Mouse (Mus musculus) gastrocnemius, postnatal 10 days (tissue): ENCODE data around the gene Fam221b. TPM values are rescaled to one million over a fixed set of nuclear protein-coding genes. Genes with fewer than 3 reads are reported as not detected.

ENCODE experiments used
- DNase-seq: peaks from one replicate; pipeline ENCODE4 v3.0.0; 2021; ENCODE audit warnings: mixed read lengths
- total RNA-seq, 2 experiments: library from RNA; stranded (reverse); gene quantifications; 2 replicates each; pipeline ENCODE4 v1.2.3; 2021

Fam221b gene
- total RNA-seq, 2 experiments from 2014 or later = 0.18 to 0.26 TPM

DNA sequence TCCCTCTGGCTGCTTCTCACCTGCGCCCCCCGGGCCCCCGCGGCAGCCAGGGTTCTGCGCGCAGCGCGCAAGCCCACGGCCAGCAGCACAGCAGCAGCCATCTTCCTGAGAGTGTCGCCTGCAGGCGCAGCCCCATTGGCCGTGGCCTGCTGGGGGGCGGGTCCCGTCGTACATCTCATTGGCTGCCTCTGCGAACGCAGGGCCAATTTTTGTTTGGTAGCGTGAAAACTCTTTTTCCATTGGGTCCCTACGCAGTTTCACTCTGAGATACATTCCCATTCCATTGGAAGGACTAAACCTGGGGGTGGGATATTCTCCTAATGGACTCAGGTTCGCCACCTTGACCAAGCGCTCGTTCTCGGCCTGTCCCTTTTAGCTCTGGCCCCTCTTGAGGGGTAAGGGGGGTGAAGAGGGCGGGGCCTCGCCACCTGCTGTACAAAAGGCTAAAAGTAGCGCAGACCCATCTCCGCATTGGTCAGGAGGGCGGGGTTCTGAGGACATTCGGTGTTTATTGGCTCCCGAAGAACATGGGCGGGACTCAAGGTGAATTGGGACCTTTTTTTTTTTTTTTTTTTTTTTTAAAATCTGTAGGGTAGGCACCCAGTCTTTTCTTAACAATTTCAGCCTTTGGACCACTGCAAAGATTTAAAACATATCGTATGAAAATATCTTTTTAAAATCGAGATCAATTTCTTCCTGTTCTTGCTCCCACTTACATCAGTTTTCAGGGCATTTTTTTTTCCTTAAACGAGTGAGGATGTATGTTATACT, 12.4 kb downstream of the Fam221b start, which contains the start of gene Hint2:
Gene Hint2 (minus strand): TSS at position 128 of the 771 bp plus-strand sequence.
- peak; percentile 90 for DNase-seq

GRCm38 (mm10) chr4:43655656-43656338, 13.1 kb downstream of the Fam221b start:
- DNase-seq = no peak

- no peak for DNase-seq
Measured at GRCm38 (mm10) chr4:43653161-43654015, 15.6 kb downstream of the Fam221b start, which contains the start of gene Spag8. Spag8 (minus strand) TSS chr4:43653594.

DNA sequence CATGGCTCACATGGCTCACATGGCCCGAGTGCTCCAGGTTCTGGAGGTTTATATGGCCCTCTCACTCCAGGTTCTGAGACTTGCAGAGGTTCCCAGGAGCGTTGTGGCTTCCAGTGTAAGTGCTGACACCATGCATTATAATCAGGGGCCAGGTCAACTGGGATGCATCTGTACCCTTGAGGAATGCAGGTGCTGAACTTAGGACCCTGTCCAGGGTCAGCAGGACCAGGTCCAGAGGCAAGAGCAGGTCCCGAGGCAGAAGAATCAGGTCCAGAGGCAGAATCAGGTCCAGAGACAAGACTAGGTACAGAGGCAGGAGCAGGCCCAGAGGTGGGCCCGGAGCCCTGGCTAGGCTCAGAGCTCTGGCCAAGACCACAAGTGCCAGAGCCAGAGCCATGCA, 16.2 kb downstream of the Fam221b start:
- DNase-seq = no peak

- no peak for DNase-seq
Measured at GRCm38 (mm10) chr4:43649783-43650182, 19.2 kb downstream of the Fam221b start.

DNA sequence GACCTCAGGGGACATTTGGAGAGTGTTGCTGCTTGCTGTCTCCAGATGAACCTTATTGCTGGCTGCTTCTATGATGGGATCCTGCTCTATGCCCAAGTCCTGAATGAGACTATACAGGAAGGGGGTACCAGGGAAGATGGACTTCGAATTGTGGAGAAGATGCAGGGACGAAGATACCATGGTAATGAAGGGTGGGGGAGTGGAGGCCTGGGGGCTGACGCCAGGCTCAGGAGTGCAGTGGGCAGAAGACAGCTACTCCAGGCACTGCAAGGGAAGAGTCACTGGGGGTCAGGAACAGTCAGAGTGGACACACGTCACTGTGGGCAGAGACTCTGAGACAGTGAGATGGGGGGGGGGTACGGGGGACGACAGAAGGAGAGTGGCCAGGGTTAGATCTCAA, 28.5 kb downstream of the Fam221b start:
- no peak for DNase-seq

DNA sequence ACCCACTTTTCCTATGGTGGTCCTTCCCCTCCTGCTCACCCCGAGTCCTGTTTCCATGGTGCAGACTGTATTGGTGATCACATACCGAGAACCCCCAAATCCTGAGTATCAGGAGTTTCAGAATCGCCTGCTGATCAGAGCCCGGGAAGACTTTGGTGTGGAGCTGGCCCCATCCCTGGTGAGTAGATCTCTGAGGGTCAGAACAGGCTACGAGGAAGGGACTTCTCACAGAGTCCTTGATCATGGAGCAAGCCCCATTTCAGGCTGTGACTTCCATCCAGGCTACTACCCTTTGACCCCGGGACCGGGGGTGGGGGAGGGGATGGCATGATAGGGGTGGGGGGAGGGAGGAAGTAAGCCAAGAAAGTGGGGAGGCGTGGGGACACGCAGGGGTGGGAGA, 28.9 kb downstream of the Fam221b start:
- no peak for DNase-seq

GRCm38 (mm10) chr4:43636751-43637150, 32.2 kb downstream of the Fam221b start:
- no peak for DNase-seq

DNA sequence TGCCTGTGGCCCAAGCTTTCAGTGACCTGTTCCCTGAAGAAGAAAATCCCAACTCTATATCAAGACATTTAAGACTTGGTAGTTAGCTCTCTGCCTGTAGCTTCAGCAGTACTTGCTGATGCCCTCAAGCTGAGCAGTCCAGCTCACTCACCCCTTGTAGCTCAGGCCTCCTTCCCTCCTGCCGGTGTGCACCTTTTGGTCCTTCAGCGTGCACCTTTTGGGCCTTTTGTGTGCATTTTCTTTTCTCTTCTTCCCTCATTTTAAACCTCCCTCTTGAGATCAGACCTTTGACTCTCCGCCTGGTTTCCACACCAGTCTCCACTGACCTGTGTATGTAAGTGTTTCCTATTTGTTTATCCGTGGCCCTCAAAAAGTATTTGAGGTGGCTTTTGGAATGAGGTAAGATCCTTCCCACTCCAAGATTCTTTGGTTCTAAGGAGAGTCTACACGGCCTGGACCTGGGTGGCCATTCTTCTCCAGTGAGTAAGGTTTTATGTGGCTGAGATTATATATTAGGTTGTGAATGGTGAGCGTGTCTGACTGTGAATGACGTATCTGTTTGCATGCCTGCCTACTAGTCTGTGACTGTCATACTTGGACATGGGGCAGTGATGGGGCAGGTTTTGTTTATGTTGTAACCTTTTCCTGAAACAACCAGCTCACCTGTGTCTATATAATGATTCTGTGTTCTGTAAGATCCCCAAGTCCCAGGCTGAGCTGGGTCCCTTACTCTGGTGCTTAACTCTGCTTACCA, 34.1 kb downstream of the Fam221b start:
- DNase-seq = no peak

DNA sequence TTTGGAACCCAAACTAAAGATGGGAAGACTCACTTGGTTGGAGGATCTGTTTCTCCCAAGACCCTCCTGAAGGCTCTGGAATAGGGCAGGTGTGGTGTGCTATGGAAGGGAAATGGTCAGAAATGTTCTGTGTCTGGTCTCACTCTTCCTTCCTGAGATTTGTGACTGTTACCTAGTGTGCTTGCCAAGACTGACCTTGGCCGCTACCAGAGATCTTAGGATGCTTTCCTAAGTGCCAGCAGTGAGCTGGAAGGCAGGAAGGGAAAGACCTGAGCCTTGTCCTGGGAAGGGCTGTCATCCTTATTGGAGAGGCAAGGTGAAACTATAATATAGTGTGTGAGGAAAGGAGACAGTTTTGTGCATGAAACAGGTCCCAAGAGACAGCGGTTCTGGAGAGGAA, 35.2 kb downstream of the Fam221b start:
- DNase-seq = no peak

DNA sequence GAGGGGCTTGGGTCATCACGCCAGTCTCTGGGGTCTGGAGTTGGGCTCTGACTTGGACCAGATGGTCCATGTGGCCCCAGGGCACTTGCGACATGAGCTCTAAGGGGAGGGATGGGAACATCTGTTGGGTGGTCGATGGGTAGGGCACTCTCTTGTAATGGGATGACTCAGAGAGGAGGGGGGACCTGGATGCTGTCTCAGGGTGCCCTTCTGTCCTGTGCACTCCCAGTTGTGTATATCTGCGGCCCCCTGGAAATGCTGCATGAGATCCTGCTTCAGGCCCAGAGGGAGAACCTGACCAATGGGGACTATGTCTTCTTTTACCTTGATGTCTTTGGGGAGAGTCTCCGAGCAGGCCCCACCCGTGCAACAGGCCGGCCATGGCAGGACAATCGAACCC, 35.6 kb downstream of the Fam221b start:
- DNase-seq = no peak

GRCm38 (mm10) chr4:43631956-43632920, 36.7 kb downstream of the Fam221b start:
- DNase-seq = peak; percentile 37

GRCm38 (mm10) chr4:43631046-43631955, 37.6 kb downstream of the Fam221b start, which contains the start of gene Npr2:
Npr2 (plus strand) TSS chr4:43631935.
- peak; percentile 60 for DNase-seq

GRCm38 (mm10) chr4:43630671-43631045, 38.3 kb downstream of the Fam221b start:
- no peak for DNase-seq

DNA sequence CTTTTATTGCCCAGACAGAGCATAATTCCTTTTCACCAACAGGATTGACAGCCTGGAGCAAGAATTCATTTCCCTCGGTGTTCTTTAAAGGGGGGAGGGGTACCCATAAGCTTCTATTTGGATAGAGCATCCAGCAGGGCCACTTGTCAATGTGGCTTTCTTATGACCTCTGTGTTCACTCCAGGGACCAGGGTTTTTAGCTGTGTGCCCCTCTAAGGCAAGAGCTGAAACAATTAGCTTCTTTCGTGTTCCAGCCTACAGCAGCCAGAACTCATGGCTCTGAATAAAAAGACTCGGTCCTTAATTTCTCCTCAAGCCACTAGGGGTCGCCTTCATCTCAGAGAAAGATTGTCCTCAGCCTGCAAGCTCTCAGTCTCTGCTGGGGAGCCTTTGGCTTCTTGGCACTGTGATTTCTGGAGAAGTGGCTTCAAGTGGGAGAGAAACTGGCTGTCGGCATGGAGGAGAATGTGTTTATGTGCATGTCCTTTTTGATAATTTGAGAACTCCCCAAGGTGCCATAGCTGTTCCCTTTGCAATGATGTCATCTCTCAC, 38.8 kb downstream of the Fam221b start:
- peak; percentile 66 for DNase-seq

- no peak for DNase-seq
Measured at GRCm38 (mm10) chr4:43629106-43629817, 39.7 kb downstream of the Fam221b start.

DNA sequence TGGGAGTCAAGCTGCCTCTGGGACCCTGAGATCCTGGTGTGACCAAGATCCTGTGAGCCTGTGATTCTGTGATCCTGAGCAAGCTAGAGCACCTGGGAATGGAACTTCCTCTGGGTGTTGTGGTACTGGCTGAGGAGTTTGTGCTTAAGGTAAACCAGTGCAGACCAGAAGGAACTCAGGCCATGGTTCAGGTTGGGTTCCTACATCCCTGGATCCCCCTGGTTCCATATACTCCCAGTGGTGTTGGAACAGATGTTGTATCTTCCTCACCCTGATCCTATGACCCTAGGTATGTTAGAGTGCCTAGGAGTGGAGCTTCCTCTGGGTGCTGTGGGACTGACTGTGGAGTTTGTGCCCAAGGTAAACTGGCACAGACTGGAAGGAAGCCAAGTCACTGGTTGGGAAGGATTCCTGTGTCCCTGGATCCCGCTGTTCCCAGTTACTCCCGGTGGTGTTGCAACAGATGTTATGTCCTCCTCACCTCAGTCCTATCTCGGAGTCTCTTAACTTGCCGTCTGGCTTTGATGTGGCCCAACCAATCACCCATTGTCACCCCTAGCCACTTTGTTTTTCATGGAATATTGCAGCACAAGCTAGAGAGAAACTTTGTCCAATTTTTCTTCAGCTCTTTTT, 48.7 kb downstream of the Fam221b start:
- DNase-seq = no peak
